Mouse (Mus musculus) adipocyte (in vitro differentiated cells): ENCODE measurements at regions not wholly inside any gene's neighbourhood (a gene's known extent, or its start where the extent isn't known, plus 50 kb on each side); places are given as distances from the start of the nearest gene placed in this dataset.

Experiments used
- DNase-seq: peaks from one replicate; pipeline ENCODE4 v3.0.0-alpha.2; 2016; ENCODE audit warnings: low spot score

GRCm38 (mm10) chr10:71754799-71755198 is 407.2 kb downstream of the Ipmk start:
- DNase-seq: no peak

- DNase-seq: no peak
These were observed 431.3 kb downstream of the Ipmk start for GRCm38 (mm10) chr10:71778903-71779302.

DNA sequence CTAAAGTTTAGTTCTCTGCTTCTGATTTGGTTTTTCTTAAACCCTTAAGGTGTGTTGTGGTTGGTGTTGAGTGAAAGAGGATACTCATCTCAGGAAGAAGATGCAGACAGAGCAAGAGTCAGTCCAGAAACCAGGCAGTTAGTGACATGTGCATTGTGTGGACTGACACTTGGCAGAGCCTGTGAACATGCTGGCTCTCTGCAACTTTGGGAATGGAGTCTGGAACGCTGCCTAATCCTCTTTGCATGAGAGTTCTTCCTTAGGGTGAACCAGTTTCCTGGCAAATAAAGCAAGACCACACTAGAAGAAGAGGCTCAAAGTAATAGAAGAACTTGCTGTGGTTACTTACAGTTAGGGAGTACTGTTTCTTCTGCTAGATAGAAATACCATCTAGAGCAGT is 441.7 kb downstream of the Ipmk start:
- DNase-seq: no peak

GRCm38 (mm10) chr10:71789936-71790335 is 442.4 kb downstream of the Ipmk start:
- no peak for DNase-seq

DNA sequence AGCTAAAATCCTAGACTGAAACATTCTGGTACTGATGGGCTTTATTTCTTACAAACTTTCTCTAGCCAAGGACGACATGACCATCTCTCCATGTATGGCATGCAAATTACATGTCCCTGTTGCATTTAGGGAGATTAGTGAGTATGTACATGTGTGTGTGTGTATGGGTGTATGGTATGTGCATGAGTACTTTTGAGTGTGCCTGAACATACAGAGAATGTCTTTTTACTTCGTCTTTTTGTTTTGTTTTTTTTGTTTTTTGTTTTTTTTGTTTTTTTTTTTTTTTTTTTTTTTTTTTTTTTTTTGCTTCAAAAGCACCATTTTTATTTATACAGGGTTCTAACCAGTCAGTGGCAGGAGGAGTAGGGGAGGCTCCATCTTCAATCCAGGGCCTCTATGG is 451.1 kb downstream of the Ipmk start:
- no peak for DNase-seq

- DNase-seq: no peak
These were observed 454.9 kb downstream of the Ipmk start for GRCm38 (mm10) chr10:71802457-71802856.

DNA sequence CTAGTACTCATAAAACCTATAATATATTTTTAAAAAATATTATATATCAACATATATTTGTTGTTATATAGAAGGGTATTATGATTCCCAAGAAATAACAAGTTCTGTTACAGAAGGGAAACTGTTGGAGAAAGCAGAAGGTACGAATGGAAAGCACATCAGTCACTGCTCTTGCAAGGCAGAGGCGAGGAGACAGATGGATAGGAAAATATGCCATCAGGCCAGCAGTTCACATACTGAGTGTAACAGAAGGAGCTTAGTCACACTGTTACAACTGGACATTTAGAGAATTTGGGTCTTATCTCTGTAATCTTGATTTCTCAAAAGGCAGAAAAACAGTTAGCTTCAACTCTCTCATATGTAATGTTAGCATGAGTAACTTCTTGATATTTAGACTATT is 485.1 kb downstream of the Ipmk start:
- DNase-seq: no peak

DNA sequence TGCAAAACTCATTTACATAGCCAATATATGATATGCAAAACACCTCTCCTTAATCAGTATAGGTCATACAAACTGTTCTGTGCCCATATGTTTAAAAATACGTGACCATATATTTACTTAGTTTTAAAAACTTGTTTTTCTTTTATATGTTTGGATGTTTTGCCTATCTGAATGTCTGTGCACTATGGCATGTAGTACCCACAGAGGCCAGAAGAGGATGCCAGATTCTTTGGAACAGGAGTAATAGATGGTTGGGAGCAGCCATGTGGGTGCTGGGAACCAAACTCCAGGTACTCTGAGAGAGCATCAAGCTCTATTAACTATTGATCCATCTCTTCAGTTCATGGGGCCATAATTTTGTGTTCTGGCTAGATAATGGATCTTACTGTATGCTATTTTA is 487.5 kb downstream of the Ipmk start:
- DNase-seq: no peak

DNA sequence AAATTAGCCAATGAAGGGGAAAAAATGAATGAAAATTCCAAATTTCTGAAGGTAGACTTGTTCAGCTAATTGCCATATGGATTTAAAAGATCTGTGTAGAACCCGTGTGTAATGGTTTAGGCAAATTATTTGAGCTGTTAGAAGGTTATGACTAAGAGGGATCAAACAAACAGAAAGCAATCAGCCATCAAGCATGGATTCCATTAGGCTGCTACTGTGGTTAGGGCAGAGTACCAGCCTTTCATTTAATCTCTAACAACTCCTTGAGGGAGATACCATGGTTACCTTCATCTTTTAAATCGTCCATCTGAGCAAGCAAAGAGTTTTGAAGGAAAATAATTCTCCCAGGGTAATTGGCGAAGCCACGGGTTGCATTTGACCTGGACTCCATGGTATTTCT is 509.5 kb downstream of the Ipmk start:
- DNase-seq: no peak

DNA sequence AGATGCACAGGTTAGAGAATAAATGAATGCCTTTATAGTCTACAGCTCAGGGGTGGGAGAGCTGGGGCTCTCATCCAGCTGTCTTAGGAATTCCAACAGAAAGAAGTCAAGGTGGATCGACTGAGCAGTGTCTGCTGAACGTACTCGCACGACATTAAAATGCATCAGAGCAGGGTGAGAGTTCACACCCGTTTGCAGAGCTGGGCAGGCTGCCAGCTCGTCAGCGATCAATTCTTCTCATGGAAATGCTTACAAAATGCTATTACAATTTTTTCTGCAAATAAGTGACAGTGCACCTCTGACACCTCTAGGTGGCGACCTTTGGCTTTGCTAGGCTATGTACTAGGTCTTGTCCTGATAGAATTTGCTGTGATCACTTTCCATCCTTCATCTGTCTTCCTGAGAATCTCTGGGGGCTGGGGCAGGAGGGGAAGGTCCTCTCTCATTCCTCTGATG is 510.0 kb downstream of the Ipmk start:
- peak; percentile 3 for DNase-seq

- no peak for DNase-seq
These were observed 546.2 kb downstream of the Ipmk start for GRCm38 (mm10) chr10:71893726-71894125.

DNA sequence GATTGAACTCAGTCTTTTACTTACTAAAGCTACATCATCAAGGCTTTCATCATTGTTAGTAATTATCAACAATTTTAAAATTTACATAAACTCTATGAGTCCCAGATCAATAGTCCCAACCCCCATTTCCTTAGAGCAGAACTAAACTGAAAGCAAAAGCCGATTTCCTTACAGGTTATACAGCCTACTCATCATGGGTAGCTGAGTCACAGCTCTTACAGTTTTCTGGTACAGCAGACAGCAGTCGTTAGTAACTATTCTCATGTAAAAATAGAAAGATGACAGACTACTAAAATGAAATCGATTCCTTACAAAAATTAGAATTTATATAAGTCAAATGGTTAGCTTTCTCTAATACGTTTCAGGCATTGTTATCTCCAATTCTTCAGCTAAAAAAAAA is 557.5 kb downstream of the Ipmk start:
- no peak for DNase-seq
